Mouse (Mus musculus): ENCODE results near the gene Lzts3.
"Not testable (repeated sequence)": the region's sequence is repeated elsewhere in the genome, so short reads cannot be mapped to it uniquely, and the experiment has no call there.

Lzts3 gene
- long read RNA-seq, experiment 1, partial matches to known transcripts, result 1 of 2 reads
- long read RNA-seq, experiment 1, other reads (novel, unspliced or antisense), result 1 of 2 reads
- long read RNA-seq, experiment 2, result 0 reads

GRCm38 (mm10) chr2:130642684-130643369, at the start of gene Lzts3:
Lzts3 (minus strand) TSS chr2:130642803.
- intact Hi-C loops (cut with DNase I), result no loop called here

DNA sequence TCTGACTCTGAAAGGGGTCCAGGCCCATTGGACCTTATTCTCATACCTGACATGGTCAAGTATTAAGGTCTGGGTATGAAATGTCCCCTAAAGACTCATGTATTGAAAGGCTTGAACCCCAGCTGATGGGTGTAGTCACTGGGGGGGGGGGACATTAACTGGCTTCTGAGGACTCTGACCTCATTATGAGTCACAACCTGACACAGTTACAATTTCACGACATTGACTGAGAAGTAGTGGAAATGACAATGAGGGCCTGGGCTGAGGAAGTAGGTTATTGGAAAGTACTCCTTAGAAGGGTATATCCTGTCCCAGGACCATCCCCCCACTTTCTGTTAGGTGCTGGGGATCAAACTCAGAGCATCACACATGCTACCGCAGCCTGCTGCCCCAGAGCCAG, 46.4 kb upstream of the Lzts3 start:
- intact Hi-C loops (cut with DNase I), result no loop called here

DNA sequence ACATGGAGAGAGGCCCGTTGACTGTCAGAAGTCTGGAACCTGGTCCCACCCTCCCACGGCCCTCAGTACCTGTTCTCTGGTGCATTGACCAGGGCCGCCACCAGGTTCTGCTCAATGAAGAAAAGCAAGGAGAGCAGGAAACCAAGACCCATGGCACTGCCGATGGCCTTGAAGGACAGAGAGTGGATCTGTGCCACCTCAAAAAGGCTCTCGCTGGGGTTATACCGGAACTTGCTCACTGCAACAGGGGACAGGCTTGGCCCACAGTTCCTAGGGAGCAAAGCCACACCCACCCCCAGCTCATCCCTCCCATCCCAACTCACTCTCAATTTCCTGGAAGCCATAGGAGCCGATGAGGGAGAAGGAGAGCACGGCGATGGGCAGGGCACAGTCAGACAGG, 42.8 kb upstream of the Lzts3 start:
- intact Hi-C loops (cut with DNase I), result no loop called here

- intact Hi-C loops (cut with DNase I), result no loop called here
Measured at GRCm38 (mm10) chr2:130681531-130681930, 38.9 kb upstream of the Lzts3 start.

- intact Hi-C loops (cut with DNase I), result no loop called here
Measured at GRCm38 (mm10) chr2:130679899-130680298, 37.3 kb upstream of the Lzts3 start.

DNA sequence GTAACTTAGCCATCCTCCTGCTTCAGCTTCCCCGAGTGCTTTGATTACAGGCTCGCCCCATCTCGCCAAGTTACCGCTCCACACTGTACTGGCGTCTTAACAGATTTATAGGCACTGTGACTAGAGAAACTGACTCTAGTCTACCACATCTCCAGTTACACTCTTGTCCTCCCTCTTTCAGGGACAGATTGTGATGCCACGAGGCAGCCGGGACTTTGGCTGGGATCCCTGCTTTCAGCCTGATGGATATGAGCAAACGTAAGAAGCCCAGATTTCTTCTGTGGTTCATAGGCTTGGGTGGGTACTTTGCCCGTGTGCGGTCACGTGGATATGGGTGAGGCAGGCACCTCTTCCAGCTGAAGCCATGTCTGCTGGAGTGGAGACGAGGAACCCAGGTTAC, 36.6 kb upstream of the Lzts3 start:
- intact Hi-C loops (cut with DNase I), result no loop called here

DNA sequence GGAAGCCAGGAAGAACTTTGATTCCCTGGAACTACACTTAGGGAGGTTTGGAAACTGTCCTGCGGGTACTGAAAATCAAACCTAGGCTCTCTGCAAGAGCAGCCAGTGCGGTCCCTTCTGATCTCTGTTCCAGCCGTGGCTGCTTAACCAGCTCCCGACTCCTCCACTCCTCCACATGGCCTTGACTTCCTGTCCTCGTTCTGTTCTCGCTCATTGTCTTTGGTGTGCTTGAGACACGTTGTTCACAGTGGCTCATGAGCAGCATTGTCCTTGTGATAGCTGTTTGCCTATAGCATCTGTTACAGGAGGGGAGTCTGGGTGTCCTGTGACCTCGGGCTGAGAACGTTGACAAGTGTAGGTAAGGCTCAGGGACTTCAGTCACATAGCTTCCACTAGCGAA, 34.6 kb upstream of the Lzts3 start:
- intact Hi-C loops (cut with DNase I), result no loop called here

GRCm38 (mm10) chr2:130667559-130667958, 25.0 kb upstream of the Lzts3 start, which contains the start of gene Itpa:
Itpa (plus strand) TSS chr2:130667610.
- intact Hi-C loops (cut with DNase I), result loop anchor here (10.0 kb wide), 1 partner anchor 53 kb away; no protein-coding TSS in a partner anchor

DNA sequence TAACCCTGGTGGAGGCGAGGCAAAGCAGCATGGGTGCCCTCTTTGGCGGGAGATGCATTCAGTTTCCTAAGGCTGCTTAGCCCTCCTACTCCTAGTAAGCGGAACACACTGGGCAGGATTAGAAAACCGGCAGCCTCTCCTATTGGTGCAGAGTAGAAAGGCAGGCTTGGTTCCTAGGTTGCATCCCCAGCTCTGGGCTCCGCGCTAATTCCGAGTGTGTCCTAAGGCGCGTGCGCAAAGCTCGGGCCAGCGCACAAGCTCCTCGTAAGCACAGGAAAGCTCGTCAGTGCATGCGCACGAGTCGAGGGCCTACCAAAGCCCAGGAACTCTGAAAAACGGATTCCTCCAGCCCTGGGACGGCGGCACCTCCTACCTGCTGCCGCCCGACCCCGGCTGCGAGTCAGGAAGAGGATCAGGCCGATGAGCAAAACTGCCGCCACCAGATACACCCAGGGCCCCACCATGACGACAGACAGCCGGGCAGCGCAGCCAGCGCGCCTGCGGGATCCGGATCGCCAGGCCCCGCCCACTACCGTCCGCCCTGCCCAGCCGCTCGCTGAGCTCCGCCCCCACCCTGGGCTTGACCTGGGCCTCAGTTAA, 21.6 kb upstream of the Lzts3 start, which contains the start of gene Ddrgk1:
Gene Ddrgk1 (minus strand): TSS at position 558 of the 600 bp plus-strand sequence.
- intact Hi-C loops (cut with DNase I), result loop anchor here (10.0 kb wide), 1 partner anchor 49 kb away; no protein-coding TSS in a partner anchor

GRCm38 (mm10) chr2:130663342-130663741, 20.7 kb upstream of the Lzts3 start:
- intact Hi-C loops (cut with DNase I), result loop anchor here (10.0 kb wide), 1 partner anchor 49 kb away; no protein-coding TSS in a partner anchor

- intact Hi-C loops (cut with DNase I), result no loop called here
Measured at GRCm38 (mm10) chr2:130658530-130658929, 15.9 kb upstream of the Lzts3 start.

- intact Hi-C loops (cut with DNase I), result no loop called here
Measured at GRCm38 (mm10) chr2:130657541-130657940, 14.9 kb upstream of the Lzts3 start.

DNA sequence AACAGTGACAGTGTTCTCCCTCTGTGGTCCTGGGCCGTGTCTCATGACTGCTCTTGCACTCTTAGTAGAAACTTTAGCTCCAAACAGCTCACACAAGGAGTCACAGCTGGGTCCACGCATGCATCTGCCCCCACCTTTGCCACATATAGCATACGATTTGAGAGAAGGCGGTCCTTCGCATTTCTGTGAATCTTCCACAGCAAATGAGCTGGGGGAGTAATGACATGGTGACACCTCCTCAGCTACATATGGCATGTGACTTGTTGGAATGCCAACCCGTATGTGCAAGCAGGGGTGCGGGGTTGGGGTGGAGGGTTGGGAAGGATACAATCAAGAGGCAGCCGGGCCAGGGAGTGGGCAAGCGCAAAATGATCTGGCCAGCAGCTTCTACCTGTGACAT, 13.9 kb upstream of the Lzts3 start:
- intact Hi-C loops (cut with DNase I), result no loop called here

GRCm38 (mm10) chr2:130655660-130656339, 13.2 kb upstream of the Lzts3 start:
- intact Hi-C loops (cut with DNase I), result no loop called here

GRCm38 (mm10) chr2:130653760-130654159, 11.2 kb upstream of the Lzts3 start:
- intact Hi-C loops (cut with DNase I), result no loop called here

GRCm38 (mm10) chr2:130653303-130653702, 10.7 kb upstream of the Lzts3 start:
- intact Hi-C loops (cut with DNase I), result no loop called here

DNA sequence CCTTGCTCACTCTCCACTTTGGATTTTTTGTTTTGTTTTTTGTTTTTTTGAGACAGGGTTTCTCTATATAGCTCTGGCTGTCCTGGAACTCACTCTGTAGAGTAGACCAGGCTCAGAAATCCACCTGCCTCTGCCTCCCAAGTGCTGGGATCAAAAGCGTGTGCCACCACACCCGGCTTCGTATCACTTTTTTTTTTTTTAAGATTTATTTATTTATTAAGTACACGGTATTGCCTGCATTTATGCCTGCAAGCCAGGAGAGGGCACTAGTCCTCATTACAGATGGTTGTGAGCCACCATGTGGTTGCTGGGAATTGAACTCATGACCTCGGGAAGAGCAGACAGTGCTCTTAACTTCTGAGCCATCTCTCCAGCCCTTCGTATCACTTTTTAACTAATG, 6.4 kb upstream of the Lzts3 start:
- intact Hi-C loops (cut with DNase I), result not testable (repeated sequence)

- intact Hi-C loops (cut with DNase I), result no loop called here
Measured at GRCm38 (mm10) chr2:130645198-130645597, 2.6 kb upstream of the Lzts3 start.

DNA sequence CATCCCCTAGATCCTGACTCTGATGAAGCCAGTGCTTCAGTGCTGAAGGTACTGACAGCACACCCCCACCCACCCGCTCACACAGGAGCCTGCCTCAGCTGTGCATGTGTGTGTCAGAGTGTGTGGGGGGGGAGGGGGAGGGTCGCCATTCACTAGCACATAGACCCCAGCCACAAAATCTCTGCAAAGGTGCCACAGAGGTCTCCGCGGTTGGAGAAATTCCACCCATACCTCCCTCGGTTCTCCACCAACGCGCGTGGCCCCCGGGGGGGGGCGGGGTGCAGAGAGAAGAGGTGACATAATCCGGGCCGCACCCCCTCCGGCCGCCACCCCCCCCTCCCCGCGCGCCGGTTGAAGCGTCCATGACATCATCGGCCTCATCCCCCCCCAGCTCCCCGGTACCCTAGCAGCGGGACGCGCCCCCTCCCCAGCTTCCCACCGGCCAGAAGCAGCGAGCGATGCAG, 374 bp downstream of the Lzts3 start:
- intact Hi-C loops (cut with DNase I), result no loop called here

- intact Hi-C loops (cut with DNase I), result no loop called here
Measured at GRCm38 (mm10) chr2:130641351-130642025, 1.1 kb downstream of the Lzts3 start.

DNA sequence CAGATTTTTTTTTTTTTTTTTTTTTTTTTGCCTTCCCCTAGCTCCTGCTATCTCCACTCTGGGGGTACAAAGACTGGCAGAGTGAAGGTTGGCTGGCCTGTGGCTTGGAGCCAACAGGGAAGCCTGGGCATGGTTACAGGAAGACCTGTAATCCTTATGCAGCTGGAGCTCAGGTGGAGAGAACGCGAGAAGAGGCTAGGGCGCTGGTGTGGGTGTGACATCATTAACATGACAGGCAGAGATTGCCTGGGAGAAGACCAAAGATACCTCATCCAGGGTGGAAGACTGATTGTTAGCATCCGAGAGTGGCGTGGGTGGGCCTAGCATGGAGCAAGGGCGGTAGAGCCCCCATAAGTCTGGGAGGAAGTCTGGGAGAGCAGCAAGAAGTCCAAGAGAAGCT, 3.3 kb downstream of the Lzts3 start:
- intact Hi-C loops (cut with DNase I), result no loop called here

Measured in adrenal gland (tissue).